Mouse (Mus musculus) left cerebral cortex, postnatal 14 days (tissue): ENCODE measurements around the gene Capzb. TPM values are rescaled to one million over a fixed set of nuclear protein-coding genes. Genes with fewer than 3 reads are reported as not detected.
A peak's percentile ranks its signal among the peaks of the same experiment; 100 is the strongest.

Source experiments
- DNase-seq, 2 experiments: peaks; one replicate each; pipeline ENCODE4 v3.0.0; 2021 to 2022; ENCODE audit warnings: low spot score in 2 of 2, mixed read lengths in 1 of 2
- intact Hi-C: fragments of 180-260 bp; cut with DNase I; formaldehyde crosslinking; loops from one replicate; pipeline ENCODE4 v1.15.1; 2025
- total RNA-seq, 2 experiments: library from RNA; stranded (reverse); gene quantifications; 2 replicates each; pipeline ENCODE4 v1.2.3; 2021

The Capzb gene
- total RNA-seq, 2 experiments from 2014 or later, result 394 to 398 TPM

- no peak for DNase-seq
- intact Hi-C loops, result no loop called here
These were observed 92.2 kb downstream of the Capzb start for GRCm38 (mm10) chr4:139284877-139285276.

- intact Hi-C loops, result loop anchor here (2.0 kb wide), 1 partner anchor 199 kb away; no protein-coding TSS in a partner anchor
- no peak for DNase-seq
These were observed 93.5 kb downstream of the Capzb start for GRCm38 (mm10) chr4:139286234-139286633.

GRCm38 (mm10) chr4:139287122-139287863 is 94.6 kb downstream of the Capzb start:
- intact Hi-C loops, result loop anchor here (2.0 kb wide), 1 partner anchor 200 kb away; no protein-coding TSS in a partner anchor

GRCm38 (mm10) chr4:139289017-139289416 is 96.3 kb downstream of the Capzb start:
- intact Hi-C loops, result no loop called here
- DNase-seq, result peak; percentile 63 to 76

More at GRCm38 (mm10) chr4:139287122-139287863, 94.6 kb downstream of the Capzb start:
- peak; percentile 85 to 89 for DNase-seq

GRCm38 (mm10) chr4:139291099-139291498 is 98.4 kb downstream of the Capzb start:
- intact Hi-C loops, result no loop called here
- DNase-seq, result peak; percentile 45 to 66

- intact Hi-C loops, result no loop called here
- DNase-seq, result peak; percentile 33 to 60
These were observed 99.3 kb downstream of the Capzb start for GRCm38 (mm10) chr4:139292038-139292437.

GRCm38 (mm10) chr4:139297566-139297965 is 104.9 kb downstream of the Capzb start:
- intact Hi-C loops, result no loop called here
- DNase-seq, result peak; percentile 39 to 55

GRCm38 (mm10) chr4:139298671-139299366 is 106.1 kb downstream of the Capzb start:
- intact Hi-C loops, result no loop called here
- no peak for DNase-seq

- no peak for DNase-seq
- intact Hi-C loops, result no loop called here
These were observed 109.1 kb downstream of the Capzb start for GRCm38 (mm10) chr4:139301780-139302179.

- DNase-seq, result no peak
- intact Hi-C loops, result no loop called here
These were observed 109.5 kb downstream of the Capzb start for GRCm38 (mm10) chr4:139302241-139302640.

GRCm38 (mm10) chr4:139305521-139305920 is 112.8 kb downstream of the Capzb start:
- no peak for DNase-seq
- intact Hi-C loops, result no loop called here

- intact Hi-C loops, result no loop called here
- no peak for DNase-seq
These were observed 115.2 kb downstream of the Capzb start for GRCm38 (mm10) chr4:139307916-139308315.

- DNase-seq, result no peak
- intact Hi-C loops, result no loop called here
These were observed 117.0 kb downstream of the Capzb start for GRCm38 (mm10) chr4:139309651-139310050.

GRCm38 (mm10) chr4:139310171-139310898 is 117.6 kb downstream of the Capzb start, which contains the start of the genes Pqlc2 and Akr7a5:
TSS of gene Pqlc2 (minus strand) at chr4:139310708.
TSS of gene Akr7a5 (plus strand) at chr4:139310744.
- peak; percentile 97 to 99 for DNase-seq
- intact Hi-C loops, result no loop called here

GRCm38 (mm10) chr4:139310899-139311701 is 118.4 kb downstream of the Capzb start:
- intact Hi-C loops, result no loop called here
- DNase-seq, result no peak

GRCm38 (mm10) chr4:139311707-139312106 is 119.0 kb downstream of the Capzb start:
- intact Hi-C loops, result no loop called here
- DNase-seq, result no peak

GRCm38 (mm10) chr4:139312632-139313031 is 119.9 kb downstream of the Capzb start:
- intact Hi-C loops, result no loop called here
- no peak for DNase-seq

- intact Hi-C loops, result no loop called here
- DNase-seq, result no peak
These were observed 125.8 kb downstream of the Capzb start for GRCm38 (mm10) chr4:139318449-139318848.

GRCm38 (mm10) chr4:139319740-139320139 is 127.0 kb downstream of the Capzb start:
- no peak for DNase-seq
- intact Hi-C loops, result no loop called here
